Mouse (Mus musculus) embryonic fibroblast, embryonic 13.5 days (primary cell): Measurements from ENCODE around the gene 1700025G04Rik. TPM values are rescaled to one million over a fixed set of nuclear protein-coding genes. Genes with fewer than 3 reads are reported as not detected.

Source experiments
- H3K27ac ChIP-seq: 2 replicates; pipeline ENCODE4 v1.5.1; 2012; ENCODE audit warnings: low read length, control low read depth, inconsistent platforms; ENCODE audit not compliant: insufficient read depth
- H3K4me1 ChIP-seq: 2 replicates; pipeline ENCODE4 v1.6.1; 2011; ENCODE audit warnings: low read length; ENCODE audit not compliant: control insufficient read depth, insufficient read depth
- H3K4me3 ChIP-seq: 2 replicates; pipeline ENCODE4 v1.5.1; 2011; ENCODE audit warnings: mild to moderate bottlenecking, control low read depth, low read length; ENCODE audit not compliant: insufficient read depth
- CTCF ChIP-seq: IDR thresholded peaks from 2 replicates; pipeline ENCODE4 v1.5.1; 2011; ENCODE audit warnings: mild to moderate bottlenecking, control low read depth, low read length, moderate library complexity, borderline replicate concordance; ENCODE audit not compliant: insufficient read depth
- POLR2A ChIP-seq: IDR thresholded peaks from 2 replicates; pipeline ENCODE4 v1.6.1; 2011; ENCODE audit warnings: low read depth, mild to moderate bottlenecking, control low read depth, low read length, moderate library complexity
- polyA plus RNA-seq: library from polyadenylated mRNA; stranded (reverse); fragments of >200 nt; gene quantifications from 2 replicates; pipeline ENCODE4 v1.2.4, GENCODE M21; 2011; ENCODE audit warnings: low read depth; ENCODE audit not compliant: missing spikeins, insufficient read length

Gene 1700025G04Rik
- polyA plus RNA-seq, 1 experiment, result 30.5 TPM

- Histone ChIP-seq H3K27ac (no peak overlapping the region), H3K4me1 (no peaks in the 10 kb centered on the region), H3K4me3 (no peak overlapping the region)
- TF ChIP-seq POLR2A (no peak), CTCF (no peak)
Measured at GRCm38 (mm10) chr1:151880731-151881130, 209.2 kb downstream of the 1700025G04Rik start.

- no peak overlapping the region for H3K4me3 ChIP-seq
- TF ChIP-seq POLR2A (no peak), CTCF (no peak)
- H3K27ac ChIP-seq, result no peak overlapping the region
- H3K4me1 ChIP-seq, result no peaks in the 10 kb centered on the region
Measured at GRCm38 (mm10) chr1:151879966-151880365, 210.0 kb downstream of the 1700025G04Rik start.

- Histone ChIP-seq H3K27ac (no peak overlapping the region), H3K4me1 (no peaks in the 10 kb centered on the region), H3K4me3 (no peak overlapping the region)
- TF ChIP-seq POLR2A (no peak), CTCF (no peak)
Measured at GRCm38 (mm10) chr1:151879308-151879850, 210.5 kb downstream of the 1700025G04Rik start.

GRCm38 (mm10) chr1:151878411-151878810 is 211.5 kb downstream of the 1700025G04Rik start:
- H3K4me1 ChIP-seq, result no peaks in the 10 kb centered on the region
- TF ChIP-seq CTCF (no peak), POLR2A (no peak)
- H3K4me3 ChIP-seq, result no peak overlapping the region
- no peak overlapping the region for H3K27ac ChIP-seq

GRCm38 (mm10) chr1:151872971-151873370 is 217.0 kb downstream of the 1700025G04Rik start:
- no peak overlapping the region for H3K4me3 ChIP-seq
- H3K27ac ChIP-seq, result peak overlapping the region; percentile 50; the same call in 1 of the 2 replicates
- TF ChIP-seq CTCF (no peak), POLR2A (no peak)
- peaks cover 2% of the 10 kb centered on the region; the same call in 1 of the 2 replicates for H3K4me1 ChIP-seq

GRCm38 (mm10) chr1:151864326-151864725 is 225.6 kb downstream of the 1700025G04Rik start:
- no peak overlapping the region for H3K4me3 ChIP-seq
- H3K4me1 ChIP-seq, result no peaks in the 10 kb centered on the region
- H3K27ac ChIP-seq, result no peak overlapping the region
- TF ChIP-seq POLR2A (no peak), CTCF (no peak)

GRCm38 (mm10) chr1:151863797-151864147 is 226.2 kb downstream of the 1700025G04Rik start:
- Histone ChIP-seq H3K4me3 (no peak overlapping the region), H3K27ac (no peak overlapping the region), H3K4me1 (no peaks in the 10 kb centered on the region)
- TF ChIP-seq POLR2A (no peak), CTCF (no peak)

- Histone ChIP-seq H3K4me3 (no peak overlapping the region), H3K4me1 (no peaks in the 10 kb centered on the region), H3K27ac (no peak overlapping the region)
- TF ChIP-seq POLR2A (no peak), CTCF (no peak)
Measured at GRCm38 (mm10) chr1:151863135-151863796, 226.7 kb downstream of the 1700025G04Rik start.

- no peak overlapping the region for H3K27ac ChIP-seq
- H3K4me3 ChIP-seq, result no peak overlapping the region
- no peak for TF ChIP-seq POLR2A
- no peak for TF ChIP-seq CTCF
- no peaks in the 10 kb centered on the region for H3K4me1 ChIP-seq
Measured at GRCm38 (mm10) chr1:151862109-151862508, 227.8 kb downstream of the 1700025G04Rik start.

- Histone ChIP-seq H3K4me1 (no peaks in the 10 kb centered on the region), H3K4me3 (no peak overlapping the region), H3K27ac (no peak overlapping the region)
- TF ChIP-seq CTCF, result no peak
- TF ChIP-seq POLR2A, result no peak
Measured at GRCm38 (mm10) chr1:151861334-151861995, 228.5 kb downstream of the 1700025G04Rik start.
